Mouse (Mus musculus): ENCODE measurements around the gene Gm10188.

Gene Gm10188

DNA sequence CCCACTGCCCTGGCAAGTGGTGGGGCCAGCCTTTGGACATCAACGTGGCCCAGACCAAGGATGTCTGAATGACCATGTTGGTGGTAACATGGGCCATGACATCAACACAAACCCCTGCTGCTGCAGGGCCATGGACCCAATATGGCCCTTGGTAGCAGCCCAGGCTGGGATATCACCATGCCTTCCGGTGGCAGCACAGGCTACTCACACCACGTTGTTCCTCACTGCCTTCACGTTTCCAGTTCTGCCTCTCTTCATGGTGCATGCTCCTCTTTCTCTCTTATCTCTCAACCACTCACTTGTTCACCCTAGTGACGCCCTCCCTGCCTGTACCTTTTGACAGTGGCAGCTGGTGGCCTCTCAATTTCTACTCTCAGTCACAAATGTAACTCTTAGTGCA, 15.4 kb upstream of the Gm10188 start:
- no peak for TF ChIP-seq GATA4 (IDR thresholded peaks at IDR 0.05; ENCODE audit: insufficient replicate concordance, low read length)

DNA sequence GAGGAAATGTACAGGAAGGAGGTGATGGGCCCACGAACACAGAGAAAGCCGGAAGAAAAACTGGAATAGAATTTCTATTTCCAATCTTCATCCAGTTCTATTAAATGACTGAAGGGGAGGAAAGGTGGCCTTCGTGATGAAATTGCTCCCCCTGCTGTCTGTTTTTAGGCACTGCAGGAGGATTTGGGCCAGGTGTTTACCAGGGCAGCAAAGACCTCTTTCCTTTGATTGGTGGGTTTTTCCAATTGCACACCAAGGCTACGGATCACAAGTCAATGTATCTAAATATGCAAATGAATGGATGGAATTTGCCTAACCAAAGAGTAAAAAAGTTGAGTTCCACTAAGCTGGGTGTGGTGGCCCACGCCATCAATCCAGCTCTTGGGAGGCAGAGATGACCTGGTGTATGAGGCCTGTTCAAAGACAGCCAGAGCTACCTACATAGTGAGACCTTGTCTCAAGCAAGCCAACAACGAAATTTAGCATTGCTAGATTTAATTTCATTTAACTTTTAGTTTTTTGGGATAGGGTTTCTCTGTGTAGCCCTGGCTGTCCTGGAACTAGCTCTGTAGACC, 8.1 kb upstream of the Gm10188 start:
- TF ChIP-seq GATA4 (IDR thresholded peaks at IDR 0.05; ENCODE audit: insufficient replicate concordance, low read length) = no peak

GRCm38 (mm10) chr1:132234757-132235273, 5.2 kb upstream of the Gm10188 start:
- TF ChIP-seq GATA4 (IDR thresholded peaks at IDR 0.05; ENCODE audit: insufficient replicate concordance, low read length) = no peak

GRCm38 (mm10) chr1:132233566-132233965, 4.0 kb upstream of the Gm10188 start:
- TF ChIP-seq GATA4 (IDR thresholded peaks at IDR 0.05; ENCODE audit: insufficient replicate concordance, low read length) = no peak

GRCm38 (mm10) chr1:132231470-132232274, 2.1 kb upstream of the Gm10188 start:
- no peak for TF ChIP-seq GATA4 (IDR thresholded peaks at IDR 0.05; ENCODE audit: insufficient replicate concordance, low read length)

- no peak for TF ChIP-seq GATA4 (IDR thresholded peaks at IDR 0.05; ENCODE audit: insufficient replicate concordance, low read length)
These were observed 3.1 kb downstream of the Gm10188 start for GRCm38 (mm10) chr1:132226297-132227080.

DNA sequence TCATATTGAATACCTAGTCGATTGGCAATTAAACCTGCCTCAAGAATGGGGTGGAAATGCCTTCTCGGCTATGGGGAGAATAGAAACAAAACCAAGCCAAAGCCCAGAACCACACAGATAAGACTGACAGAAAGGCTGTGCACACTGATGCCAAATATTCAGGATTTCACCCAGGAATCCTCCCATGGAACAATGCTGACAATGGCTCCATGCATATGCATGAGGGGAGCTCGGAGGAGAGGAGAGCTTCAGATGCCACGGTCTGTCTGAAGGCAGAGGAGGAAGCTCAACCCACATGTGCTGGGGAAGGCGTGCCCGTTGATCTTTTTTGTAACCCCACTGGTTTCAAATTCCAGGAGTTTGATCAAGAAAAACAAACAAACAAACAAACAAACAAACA, 7.4 kb downstream of the Gm10188 start:
- TF ChIP-seq GATA4 (IDR thresholded peaks at IDR 0.05; ENCODE audit: insufficient replicate concordance, low read length) = no peak

DNA sequence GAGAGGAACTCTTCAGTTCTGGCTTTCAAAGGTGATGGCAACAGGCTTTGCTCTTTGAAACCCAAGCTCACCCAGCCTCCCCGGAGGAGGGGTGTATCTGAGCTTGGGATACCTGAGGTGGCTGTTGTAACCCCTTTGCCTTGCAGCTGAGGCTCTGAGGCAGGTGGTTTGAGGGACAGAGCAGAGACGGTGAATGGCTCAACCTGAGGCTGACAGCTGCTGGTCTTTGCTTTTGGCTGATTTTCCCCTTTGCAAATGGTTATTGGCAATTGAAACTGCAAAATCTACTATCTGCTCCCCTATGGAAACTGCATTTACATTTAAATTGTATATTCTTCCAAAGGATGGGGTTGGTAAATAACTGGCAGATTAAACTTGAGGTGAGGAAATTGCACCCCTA, 7.9 kb downstream of the Gm10188 start:
- TF ChIP-seq GATA4 (IDR thresholded peaks at IDR 0.05; ENCODE audit: insufficient replicate concordance, low read length) = no peak

GRCm38 (mm10) chr1:132216276-132216675, 13.3 kb downstream of the Gm10188 start:
- TF ChIP-seq GATA4 (IDR thresholded peaks at IDR 0.05; ENCODE audit: insufficient replicate concordance, low read length) = no peak

DNA sequence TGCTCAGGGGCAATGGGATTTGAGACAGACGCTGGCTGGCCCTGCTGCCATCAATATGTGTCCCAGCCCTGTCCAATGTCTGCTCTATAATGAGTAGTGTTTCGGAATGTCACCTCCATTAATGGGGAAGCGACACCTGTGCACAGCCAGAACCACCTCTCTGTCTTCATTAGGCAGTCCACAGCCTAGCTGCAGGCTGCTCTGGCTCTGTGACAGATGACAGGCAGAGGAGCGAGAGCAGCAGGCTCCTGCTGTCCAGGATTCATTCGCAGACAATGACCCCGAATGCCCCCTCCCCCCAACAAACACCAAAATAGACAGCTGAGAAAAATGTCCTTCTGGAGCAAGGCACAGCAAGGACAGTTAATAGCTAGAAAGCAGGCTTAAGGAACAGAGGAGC, 16.5 kb downstream of the Gm10188 start:
- TF ChIP-seq GATA4 (IDR thresholded peaks at IDR 0.05; ENCODE audit: insufficient replicate concordance, low read length) = no peak

DNA sequence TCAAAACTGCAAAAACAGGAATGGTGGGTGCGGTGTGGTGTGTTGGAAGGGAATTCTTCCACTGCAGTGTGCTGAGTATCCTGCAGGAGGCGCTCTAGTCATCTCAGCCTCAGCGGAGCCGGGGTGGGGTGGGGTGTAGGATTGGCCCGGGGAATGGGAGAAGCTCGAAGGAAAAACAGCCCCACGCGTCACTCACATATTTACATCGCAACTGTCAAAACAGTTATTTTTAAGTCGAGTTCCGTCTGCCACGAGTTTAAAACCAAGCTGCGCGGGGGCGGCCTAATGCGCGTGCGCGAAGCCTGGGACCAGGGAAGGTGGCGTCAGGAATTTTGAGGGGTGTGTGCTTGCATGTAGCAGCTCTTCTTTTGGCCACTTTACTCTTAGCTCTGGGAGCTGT, 17.3 kb downstream of the Gm10188 start:
- TF ChIP-seq GATA4 (IDR thresholded peaks at IDR 0.05; ENCODE audit: insufficient replicate concordance, low read length) = no peak

DNA sequence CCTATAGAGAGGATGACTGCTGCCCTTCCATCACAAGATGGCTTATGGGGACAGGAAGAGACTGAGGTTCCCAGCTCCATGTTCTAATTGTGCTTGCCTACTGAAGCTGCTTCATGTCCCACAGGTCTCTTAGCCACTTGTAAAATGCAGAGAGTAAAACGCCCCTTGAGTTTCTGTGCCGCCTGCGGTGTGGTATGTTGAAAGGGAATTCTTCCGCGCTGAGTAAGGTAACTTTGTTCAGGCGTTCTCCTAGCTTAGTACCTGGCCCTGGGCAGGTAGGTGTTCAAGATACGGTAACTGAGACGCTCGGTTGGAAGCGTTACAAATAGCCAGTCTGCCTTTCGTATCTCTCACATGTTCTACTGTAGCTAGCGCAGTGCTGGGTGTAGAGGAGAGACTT, 17.9 kb downstream of the Gm10188 start:
- TF ChIP-seq GATA4 (IDR thresholded peaks at IDR 0.05; ENCODE audit: insufficient replicate concordance, low read length) = no peak

DNA sequence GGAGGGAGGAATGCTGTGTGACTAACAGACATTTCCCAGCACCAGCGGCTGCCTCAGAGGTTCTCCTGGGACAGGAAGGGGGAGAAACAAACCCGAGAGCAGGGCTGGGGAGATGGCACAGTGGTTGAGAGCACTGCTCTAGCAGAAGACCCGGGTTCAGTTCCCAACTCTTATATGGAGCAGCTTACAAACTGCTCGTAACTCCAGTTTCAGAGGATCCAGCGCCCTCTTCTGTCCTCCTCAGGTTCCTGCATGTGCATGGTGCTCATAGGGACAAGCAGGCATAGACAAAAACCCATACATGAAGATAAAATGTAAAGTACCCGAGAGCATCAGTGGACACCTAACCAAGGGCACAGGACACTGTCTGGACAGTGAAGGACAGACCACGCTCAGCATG, 18.6 kb downstream of the Gm10188 start:
- no peak for TF ChIP-seq GATA4 (IDR thresholded peaks at IDR 0.05; ENCODE audit: insufficient replicate concordance, low read length)

GRCm38 (mm10) chr1:132209400-132209799, 20.2 kb downstream of the Gm10188 start:
- TF ChIP-seq GATA4 (IDR thresholded peaks at IDR 0.05; ENCODE audit: insufficient replicate concordance, low read length) = no peak

DNA sequence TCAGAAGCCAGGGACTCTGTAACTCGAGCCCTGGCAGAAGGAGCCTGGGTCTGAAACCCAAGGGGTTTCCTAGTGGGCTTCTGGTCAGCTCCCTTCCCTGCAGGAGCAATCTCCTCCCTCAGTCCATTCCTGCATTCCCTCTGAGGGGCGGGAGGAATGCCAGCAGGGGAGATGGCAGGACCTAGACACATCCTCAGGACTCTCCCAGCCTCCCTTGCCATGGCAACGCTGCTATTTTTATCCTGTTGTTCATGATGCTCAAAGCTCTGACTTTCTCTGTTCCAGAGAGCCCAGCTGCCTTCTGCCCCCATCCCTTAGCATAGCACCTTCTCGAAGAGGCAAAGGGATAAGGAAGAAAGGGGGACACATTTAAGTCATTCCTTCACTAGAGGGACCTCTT, 21.4 kb downstream of the Gm10188 start:
- no peak for TF ChIP-seq GATA4 (IDR thresholded peaks at IDR 0.05; ENCODE audit: insufficient replicate concordance, low read length)

GRCm38 (mm10) chr1:132206828-132207227, 22.7 kb downstream of the Gm10188 start:
- no peak for TF ChIP-seq GATA4 (IDR thresholded peaks at IDR 0.05; ENCODE audit: insufficient replicate concordance, low read length)

Data from liver, adult (tissue).